Mouse (Mus musculus) yolk sac, embryonic 10.5 days (tissue): ENCODE measurements around the gene Mrgpra6.

Source experiments
- DNase-seq: peaks from one replicate; pipeline ENCODE4 v3.0.0-alpha.2; 2017; ENCODE audit warnings: low spot score

The Mrgpra6 gene

DNA sequence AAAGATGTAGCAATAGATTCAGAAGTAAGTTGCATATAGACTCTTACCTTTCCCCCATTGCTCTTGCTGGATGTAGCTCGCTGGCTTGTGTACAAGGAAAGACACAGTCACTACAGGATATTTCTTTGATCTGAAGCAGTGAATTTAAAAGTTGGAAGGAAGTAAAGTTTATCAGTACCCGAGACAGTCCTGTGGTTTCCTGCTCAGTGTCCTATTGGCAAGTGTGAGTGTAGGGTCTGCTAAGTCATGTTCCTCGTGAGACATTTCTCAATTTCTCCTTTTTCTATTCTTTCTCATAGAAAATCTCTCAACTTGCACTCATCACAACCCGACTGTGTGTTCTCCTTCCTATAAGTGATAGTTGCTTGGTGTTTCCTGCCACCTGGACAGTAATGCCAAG is at the start of gene Mrgpra6:
TSS of gene Mrgpra6 (minus strand) at position 91 of the 400 bp plus-strand sequence.
- no peak for DNase-seq

DNA sequence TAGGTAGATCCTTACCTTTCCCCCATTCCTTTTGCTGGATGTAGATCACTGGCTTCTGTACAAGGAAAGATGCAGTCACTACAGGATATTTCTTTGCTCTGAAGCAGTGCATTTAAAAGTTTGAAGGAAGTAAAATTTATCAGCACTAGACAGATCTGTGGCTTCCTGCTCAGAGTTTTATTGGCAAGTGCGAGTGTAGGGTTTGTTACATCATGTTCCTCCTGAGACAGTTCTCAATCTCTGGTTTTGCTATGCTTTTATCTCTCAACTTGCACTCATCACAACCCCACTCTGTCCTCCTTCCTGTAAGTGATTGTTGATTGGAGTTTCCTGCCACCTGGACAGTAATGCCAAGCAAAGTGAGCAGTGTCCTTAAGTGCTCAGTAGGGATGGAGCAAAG is 48.0 kb upstream of the Mrgpra6 start, which contains the start of gene Mrgpra9:
TSS of gene Mrgpra9 (minus strand) at position 79 of the 400 bp plus-strand sequence.
- DNase-seq = no peak

DNA sequence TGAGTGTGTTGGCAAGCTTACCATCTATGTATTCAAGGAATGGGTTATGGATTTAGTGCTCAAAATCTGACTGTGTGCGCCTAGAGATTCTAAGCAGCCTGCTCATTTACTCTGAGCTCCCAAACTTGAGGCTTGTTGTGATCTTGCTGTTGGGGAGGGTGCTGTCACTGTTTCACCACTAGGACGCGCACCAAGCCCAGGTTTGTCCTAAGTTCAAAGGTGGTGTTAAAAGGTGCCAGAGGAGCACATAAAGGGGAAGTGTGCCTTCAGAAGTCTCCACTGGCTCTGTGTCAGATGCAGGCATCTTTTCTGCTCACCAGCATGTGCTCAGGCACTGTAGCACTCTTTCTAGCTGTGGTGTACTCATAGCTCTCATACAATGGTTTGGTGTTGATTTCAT is 39.9 kb upstream of the Mrgpra6 start:
- no peak for DNase-seq

DNA sequence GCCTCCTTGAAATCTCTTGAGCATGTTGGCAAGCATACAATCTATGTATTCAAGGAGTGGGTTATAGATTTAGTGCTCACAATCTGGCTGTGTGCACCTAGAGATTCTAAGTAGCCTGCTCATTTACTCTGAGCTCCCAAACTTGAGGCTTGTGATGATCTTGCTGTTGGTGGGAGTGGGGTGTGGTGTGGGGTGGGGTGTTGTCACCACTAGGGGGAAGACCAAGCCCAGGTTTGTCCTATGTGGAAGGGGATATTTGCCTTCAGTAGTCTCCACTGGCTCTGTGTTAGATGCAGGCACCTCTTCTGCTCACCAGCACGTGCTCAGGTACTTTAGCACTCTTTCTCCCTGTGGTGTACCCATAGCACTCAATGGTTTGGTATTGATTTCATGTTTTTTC is 9.4 kb downstream of the Mrgpra6 start:
- no peak for DNase-seq

DNA sequence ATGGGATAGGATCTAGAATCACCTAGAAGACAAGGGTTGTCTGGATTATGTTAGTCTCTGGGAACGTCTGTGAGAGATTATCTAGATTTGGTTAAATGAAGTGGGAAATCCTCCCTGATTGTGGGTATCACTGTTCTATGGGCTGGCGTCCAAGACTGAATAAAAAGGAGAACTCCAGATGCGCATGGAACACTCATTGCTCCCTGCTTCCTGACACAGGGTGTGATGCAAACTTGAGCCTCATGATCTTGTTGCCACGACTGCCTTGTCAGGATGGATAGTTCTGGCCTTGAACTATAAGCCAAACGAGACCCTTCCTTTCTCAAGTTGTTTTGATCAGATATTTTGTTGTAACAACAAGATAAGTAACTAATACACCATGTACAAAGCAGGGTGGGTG is 33.9 kb downstream of the Mrgpra6 start:
- DNase-seq = no peak

DNA sequence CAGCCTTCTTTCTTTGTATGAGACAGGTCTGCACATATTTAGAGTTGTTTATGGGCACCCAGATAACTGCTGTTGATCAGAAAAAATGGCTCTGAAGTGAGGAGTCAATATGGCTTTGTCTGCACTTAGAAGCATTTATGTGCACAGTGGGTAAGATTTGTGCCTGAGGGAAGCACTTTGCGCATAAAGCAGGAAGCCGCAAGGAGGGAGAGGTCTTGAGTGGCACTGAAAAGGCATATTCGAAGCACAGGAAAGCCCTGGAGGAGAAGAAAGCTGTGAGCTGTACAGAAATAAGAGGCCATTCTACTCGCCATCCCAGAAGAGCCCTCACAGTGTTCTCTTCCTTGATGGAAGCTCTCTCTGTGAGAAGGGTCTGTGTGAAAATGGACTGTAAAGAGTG is 39.7 kb downstream of the Mrgpra6 start:
- no peak for DNase-seq

DNA sequence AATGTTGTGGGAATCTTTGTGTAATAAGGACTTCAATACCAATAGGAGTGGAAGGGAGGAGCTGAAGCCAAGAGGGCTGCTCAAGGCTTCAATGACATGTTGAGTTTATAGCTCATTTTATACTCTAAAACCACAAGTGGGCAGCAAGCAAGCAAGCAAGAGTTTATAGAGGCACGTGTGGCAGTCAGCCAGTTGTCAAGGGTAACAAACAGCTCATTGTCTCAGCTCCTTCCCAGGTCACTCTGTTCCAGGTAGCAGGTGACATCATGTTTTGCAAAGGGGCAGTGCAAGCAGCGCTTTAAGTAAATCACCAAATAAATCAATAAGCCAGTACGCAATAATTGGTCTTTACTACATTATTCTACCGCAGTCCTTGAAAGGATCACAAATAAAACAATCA is 41.5 kb downstream of the Mrgpra6 start:
- no peak for DNase-seq

DNA sequence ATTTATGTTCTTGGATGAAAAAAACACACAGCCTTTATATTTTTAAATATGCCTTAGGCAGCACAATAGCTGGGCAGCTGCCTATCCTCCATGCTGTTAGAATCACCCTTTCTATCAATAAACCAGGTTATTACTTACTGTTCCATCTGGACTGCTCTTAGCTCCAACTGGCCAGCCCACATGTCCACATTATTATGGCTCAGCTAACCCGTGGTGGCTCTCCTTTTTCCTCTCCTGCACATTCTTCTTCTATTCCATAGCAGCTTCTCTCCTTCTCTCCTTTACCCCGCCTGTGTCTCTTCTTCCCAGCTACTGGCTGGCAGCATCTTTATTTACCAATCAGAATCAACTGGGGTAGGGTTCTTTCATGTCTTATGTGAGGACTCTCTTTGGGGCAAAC is 46.3 kb downstream of the Mrgpra6 start:
- no peak for DNase-seq

DNA sequence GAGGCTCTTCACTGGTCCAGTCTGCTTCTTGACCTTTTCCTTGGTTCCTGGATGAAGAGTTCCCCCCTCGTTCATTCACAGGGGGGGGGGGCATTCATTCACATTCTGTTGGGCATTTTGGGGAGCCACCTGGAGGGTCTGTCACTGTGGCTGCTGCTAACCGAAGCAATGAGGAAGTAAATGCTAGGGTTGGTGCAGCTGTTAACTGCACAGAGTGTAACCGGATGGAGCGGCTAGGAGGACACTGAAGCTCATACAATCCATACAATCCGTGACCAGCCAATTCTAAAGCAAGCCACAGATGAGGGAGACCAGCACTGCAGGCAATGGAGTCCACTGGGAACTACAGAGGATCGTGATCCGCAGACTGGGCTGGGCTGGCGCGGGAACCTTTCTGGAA is 47.0 kb downstream of the Mrgpra6 start:
- no peak for DNase-seq

DNA sequence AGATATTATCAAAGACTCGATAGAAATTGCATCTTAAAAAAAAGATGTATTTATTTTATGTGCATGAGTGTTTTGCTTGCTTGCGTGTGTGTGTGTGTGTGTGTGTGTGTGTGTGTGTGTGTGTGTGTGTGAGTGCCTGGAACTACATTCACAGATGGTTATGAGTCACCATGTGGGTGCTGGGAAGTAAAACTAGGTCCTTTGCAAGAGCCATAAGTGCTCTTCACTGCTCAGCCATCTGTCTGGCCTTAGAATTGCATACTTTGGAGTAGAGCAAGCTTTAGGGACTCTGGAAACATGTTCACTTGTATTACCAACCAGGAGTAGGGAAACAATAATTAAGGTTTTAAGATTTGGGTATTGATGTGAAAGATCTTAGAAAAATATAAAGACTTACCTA is 48.9 kb downstream of the Mrgpra6 start:
- no peak for DNase-seq

DNA sequence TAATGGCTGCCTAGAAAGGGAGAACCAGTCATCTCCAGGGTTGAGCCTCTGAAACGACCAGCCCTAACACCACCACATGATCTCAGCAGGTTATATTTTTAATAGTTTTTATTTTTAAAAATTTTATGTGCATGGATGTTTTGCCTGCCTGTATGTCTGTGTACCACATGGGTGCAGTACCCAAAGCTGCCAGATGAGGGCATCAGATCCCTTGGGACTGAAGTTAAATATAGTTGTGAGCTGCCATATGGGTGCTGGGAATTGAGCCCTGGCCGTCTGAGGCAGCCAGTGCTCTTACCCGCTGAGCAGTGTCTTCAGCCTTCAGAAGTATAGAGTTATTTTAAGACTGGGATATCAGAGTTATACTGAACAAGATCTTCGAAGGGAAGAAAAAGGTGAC is 49.3 kb downstream of the Mrgpra6 start:
- no peak for DNase-seq

DNA sequence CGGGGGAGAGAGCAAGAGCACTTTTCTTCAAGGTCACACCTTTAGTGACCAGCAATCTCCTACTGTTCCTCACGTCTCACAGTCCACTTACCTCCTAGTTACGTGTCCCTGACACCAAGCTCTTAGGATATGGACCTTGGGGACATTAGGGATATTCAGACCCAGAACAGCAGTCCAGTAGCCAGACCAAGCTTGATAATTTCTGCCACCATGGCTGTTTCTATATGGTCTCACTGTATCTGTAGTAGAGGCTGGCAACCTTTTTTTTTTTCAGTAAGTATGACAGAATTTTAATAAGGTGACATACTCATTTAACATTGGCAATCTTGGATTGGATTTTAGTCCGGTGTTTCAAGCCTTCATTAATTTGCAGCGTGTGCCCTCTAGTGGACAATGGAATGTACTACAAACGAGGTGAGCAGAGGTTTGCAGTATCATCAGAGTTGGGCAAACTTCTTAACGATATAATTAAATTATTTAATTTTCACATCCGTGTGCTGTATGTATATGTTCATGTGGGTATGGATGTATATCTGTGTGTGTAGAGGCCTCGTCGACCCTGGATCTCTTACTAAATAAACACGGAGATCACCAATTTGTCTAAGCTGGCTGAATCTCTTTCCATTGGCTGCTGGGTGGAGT is 54.2 kb downstream of the Mrgpra6 start:
- DNase-seq = no peak

DNA sequence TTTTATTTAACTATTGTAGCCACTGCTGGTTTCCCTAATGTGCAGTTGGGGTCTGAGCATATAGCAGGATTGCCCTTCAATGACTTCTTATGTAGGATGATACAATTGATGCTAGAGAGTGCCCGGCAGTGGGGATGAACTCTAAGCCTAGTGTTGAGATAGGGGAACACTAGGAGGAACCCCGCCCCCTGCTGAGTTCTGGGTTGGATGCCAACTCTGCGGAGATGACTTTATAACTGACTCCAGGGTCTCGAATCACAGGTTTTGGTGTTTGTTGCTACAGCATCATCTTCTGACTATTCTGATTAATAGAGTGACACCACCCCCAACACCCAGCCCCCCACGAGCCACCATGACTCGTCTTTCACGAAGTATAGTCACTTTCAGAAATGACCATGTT is 56.4 kb downstream of the Mrgpra6 start:
- no peak for DNase-seq

DNA sequence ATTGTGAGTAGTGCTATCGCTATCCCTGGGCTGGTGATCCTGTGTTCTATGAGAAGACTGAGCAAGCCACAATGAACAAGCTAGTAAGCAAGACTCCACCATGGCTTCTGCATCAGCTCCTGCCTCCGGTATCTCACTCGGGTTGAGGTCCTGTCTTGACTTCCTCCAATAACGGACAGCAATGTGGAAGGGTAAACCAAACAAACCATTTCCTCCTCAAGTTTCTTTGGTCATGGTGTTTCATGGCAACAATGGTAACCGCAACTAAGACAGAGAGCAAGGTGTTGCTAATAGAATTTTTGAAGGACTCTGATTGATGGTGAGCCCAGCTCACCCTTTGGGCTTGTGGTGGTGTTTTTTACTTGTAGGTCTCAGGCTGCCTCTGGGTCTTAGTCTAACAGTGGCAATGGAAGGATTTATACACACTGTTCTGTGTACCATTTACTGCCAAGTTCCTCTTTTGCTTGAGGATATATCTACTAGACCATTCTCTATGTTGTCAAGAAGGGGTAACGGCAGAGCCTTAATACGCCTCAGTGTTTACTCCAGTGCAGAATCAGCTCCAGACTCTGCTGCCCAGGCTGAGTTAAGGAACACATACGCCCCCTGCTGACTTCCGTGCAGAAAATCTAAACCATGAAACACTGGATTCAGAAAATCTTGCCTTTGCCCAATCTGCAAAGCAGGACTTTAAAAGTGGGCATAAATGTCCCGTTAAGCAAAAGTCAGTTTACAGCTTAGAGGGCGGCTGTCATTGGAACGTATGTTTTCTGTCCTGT is 58.5 kb downstream of the Mrgpra6 start:
- no peak for DNase-seq

DNA sequence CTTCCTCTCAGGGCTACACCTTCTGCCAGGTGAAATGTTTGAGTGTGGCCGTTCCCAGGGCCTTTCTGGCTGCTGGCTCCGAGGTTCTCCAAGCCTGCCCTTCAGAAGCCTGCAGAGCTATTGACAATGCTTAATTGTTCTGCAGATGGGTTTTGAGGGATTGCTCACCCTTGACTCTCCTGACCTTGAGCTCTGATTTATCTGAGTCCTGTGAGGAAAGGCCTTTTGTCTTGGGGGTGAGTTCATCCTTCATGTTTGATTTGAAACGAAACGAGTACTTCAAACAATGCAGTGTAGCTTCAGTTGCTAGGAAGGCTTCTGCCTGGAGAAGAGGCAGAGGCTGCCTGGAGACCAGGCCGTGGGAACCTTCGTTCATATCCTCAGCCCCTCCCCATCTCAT is 60.4 kb downstream of the Mrgpra6 start:
- no peak for DNase-seq

DNA sequence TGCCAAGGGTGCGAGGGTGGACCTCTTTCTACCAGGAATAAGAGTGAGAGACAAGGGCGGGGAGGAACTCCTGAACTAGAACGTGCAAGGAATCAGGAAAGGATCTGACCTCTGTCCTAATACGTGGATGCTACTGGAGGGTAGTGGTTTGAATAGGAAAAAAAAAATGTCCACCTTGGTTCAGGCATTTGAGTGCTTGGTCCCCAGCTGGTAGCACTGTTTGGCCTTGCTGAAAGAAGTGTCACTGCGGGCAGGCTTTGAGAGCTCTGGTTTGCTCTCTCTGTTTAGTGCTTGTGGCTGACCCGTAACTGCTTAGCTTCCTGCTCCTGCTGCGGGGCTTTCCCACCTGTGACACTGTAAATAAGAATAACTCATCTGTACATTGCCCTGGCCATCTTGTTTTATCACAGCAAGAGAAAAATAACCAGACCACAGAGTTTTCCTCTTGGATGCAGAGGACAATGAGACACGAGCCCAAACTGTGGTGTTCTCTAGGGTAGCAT is 64.8 kb downstream of the Mrgpra6 start:
- DNase-seq = no peak
